ENCODE assay signal across 11 mouse cellular contexts in genomic region chr11:3515637-3516036, GRCm38 (mm10). TPM values are rescaled to one million over a fixed set of nuclear protein-coding genes. Genes with fewer than 3 reads are reported as not detected.
A peak's percentile ranks its signal among the peaks of the same experiment; 100 is the strongest.
DNase-seq lines count a peak whose midpoint lies in the region; ATAC-seq lines count a peak whose summit lies in the region.
"Had no signal": no experiment of that assay in that cellular context is flagged by ENCODE, and none has a peak within 500 bp of the region (broad histone marks: within the 10 kb centered on the region; RNA-seq: fewer than 3 reads in every experiment).

No protein-coding gene starts in this region.

- H3K9me3 ChIP-seq in heart, embryonic 14.5 days (ENCODE audit: control insufficient read depth, low read length) = no peaks in the 10 kb centered on the region
- H3K9me3 ChIP-seq in embryonic facial prominence, embryonic 15.5 days (replicated peaks) = no peaks in the 10 kb centered on the region
- no peaks in the 10 kb centered on the region for H3K9me3 ChIP-seq in liver, embryonic 12.5 days (replicated peaks)
- H3K9me3 ChIP-seq: liver, embryonic 15.5 days had no signal

- DNase-seq in heart, postnatal 10 days = no peak
- DNase-seq in retina, embryonic 14.5 days (ENCODE audit: low spot score) = no peak
- no peak for DNase-seq in spleen, adult 18-20 months
- DNase-seq in frontal cortex, postnatal 25 days (ENCODE audit: low spot score in 2 of 2) = no peak

- ATAC-seq in heart, embryonic 14.5 days (ENCODE audit: insufficient number of reproducible peaks, insufficient read depth, low FRiP score, low read depth) = no peak
- no peak; the same call in 1 of the 2 replicates for ATAC-seq in embryonic facial prominence, embryonic 15.5 days (ENCODE audit: insufficient number of reproducible peaks, low FRiP score, low TSS enrichment, low read depth)
- ATAC-seq in liver, embryonic 12.5 days = no peak

- H3K9ac ChIP-seq in heart, embryonic 14.5 days (ENCODE audit: low read length) = peak overlapping the region; percentile 78
- no peak overlapping the region for H3K9ac ChIP-seq in embryonic facial prominence, embryonic 15.5 days
- no peak overlapping the region for H3K9ac ChIP-seq in liver, embryonic 12.5 days
- H3K9ac ChIP-seq: liver, embryonic 15.5 days had no signal

- H3K4me3 ChIP-seq in heart, embryonic 14.5 days (ENCODE audit: control insufficient read depth in 1 of 2, insufficient read depth in 1 of 2, low read depth in 1 of 2, low read length in 2 of 2) = peak overlapping the region in 1 of 2 experiments; percentile 47; a peak in 3 of 4 replicates
- H3K4me3 ChIP-seq in brown adipose tissue, adult 24 weeks (ENCODE audit: insufficient read depth, low read depth, low read length) = peak overlapping the region; percentile 83
- peak overlapping the region; percentile 62 for H3K4me3 ChIP-seq in embryonic facial prominence, embryonic 15.5 days (replicated peaks)
- no peak overlapping the region for H3K4me3 ChIP-seq in liver, embryonic 12.5 days

- H3K4me2 ChIP-seq in heart, embryonic 14.5 days (ENCODE audit: low read length) = peak overlapping the region; percentile 84
- peak overlapping the region; percentile 72 for H3K4me2 ChIP-seq in embryonic facial prominence, embryonic 15.5 days (replicated peaks)
- H3K4me2 ChIP-seq in liver, embryonic 12.5 days = peak overlapping the region; percentile 79; the same call in 1 of the 2 replicates

- H3K4me1 ChIP-seq in heart, embryonic 14.5 days (ENCODE audit: control insufficient read depth in 2 of 2, insufficient read depth in 2 of 2, low read length in 2 of 2) = peaks cover 12 to 39% of the 10 kb centered on the region in 2 experiments
- H3K4me1 ChIP-seq in brown adipose tissue, adult 24 weeks (ENCODE audit: control insufficient read depth, insufficient read depth, insufficient read length, low read length) = 0 out of 2 replicates have a peak, but pooled peaks cover 3% of the 10 kb centered on the region
- H3K4me1 ChIP-seq in embryonic facial prominence, embryonic 15.5 days = peaks cover 34% of the 10 kb centered on the region
- peaks cover 38% of the 10 kb centered on the region for H3K4me1 ChIP-seq in liver, embryonic 12.5 days

- intact Hi-C loops in heart, postnatal 10 days (cut with DNase I) = no loop called here

- H3K36me3 ChIP-seq in heart, embryonic 14.5 days (ENCODE audit: control insufficient read depth, insufficient read depth, low read length) = peaks cover 18% of the 10 kb centered on the region
- H3K36me3 ChIP-seq in embryonic facial prominence, embryonic 15.5 days = peaks cover 13% of the 10 kb centered on the region
- H3K36me3 ChIP-seq in liver, embryonic 12.5 days = peaks cover 9% of the 10 kb centered on the region; the same call in 1 of the 2 replicates
- H3K36me3 ChIP-seq: liver, embryonic 15.5 days had no signal

- H3K27ac ChIP-seq in heart, embryonic 14.5 days (replicated peaks in 1 of 2; ENCODE audit: control insufficient read depth in 1 of 2, insufficient read depth in 1 of 2, low read depth in 2 of 2, low read length in 2 of 2) = peak overlapping the region in 1 of 2 experiments; percentile 60; a peak in 1 of 4 replicates
- H3K27ac ChIP-seq in brown adipose tissue, adult 24 weeks (replicated peaks; ENCODE audit: low read depth, low read length) = no peak overlapping the region
- H3K27ac ChIP-seq in embryonic facial prominence, embryonic 15.5 days (replicated peaks) = peak overlapping the region; percentile 86; the same call in 1 of the 2 replicates
- H3K27ac ChIP-seq in liver, embryonic 12.5 days = no peak overlapping the region
- H3K27ac ChIP-seq: liver, embryonic 15.5 days had no signal

- no peaks in the 10 kb centered on the region for H3K27me3 ChIP-seq in heart, embryonic 14.5 days (ENCODE audit: control insufficient read depth, insufficient read depth, low read length)
- peaks cover 10% of the 10 kb centered on the region for H3K27me3 ChIP-seq in embryonic facial prominence, embryonic 15.5 days
- H3K27me3 ChIP-seq in liver, embryonic 12.5 days (replicated peaks) = peaks cover 51% of the 10 kb centered on the region

- 83% methylated on average over 4 of the region's 4 CpGs for WGBS in heart, embryonic 14.5 days
- 69% methylated on average over 4 of the region's 4 CpGs for WGBS in embryonic facial prominence, embryonic 15.5 days
- WGBS in liver, embryonic 12.5 days (ENCODE audit: insufficient replicate concordance) = 71% methylated on average over 4 of the region's 4 CpGs

RNA-seq across cellular contexts. Expression of gene Selenom, which starts 1.2 kb away (rescaled TPM):
- 148 and 151 TPM in 2 replicates for polyA plus RNA-seq in heart, embryonic 14.5 days (2014; fragmentation: Nextera tagmentation; extraction: Ambion mirVana)
- total RNA-seq in heart, postnatal 10 days (2021) = 10 to 100 TPM; 57.2 to 57.3 TPM
- 15.9 and 19.1 TPM in 2 replicates for polyA plus RNA-seq in brown adipose tissue, adult 24 weeks (2012; ENCODE audit: insufficient read depth, insufficient read length, missing spikeins)
- 197 and 208 TPM in 2 replicates for polyA plus RNA-seq in embryonic facial prominence, embryonic 15.5 days (2015; fragmentation: Nextera tagmentation; extraction: Ambion mirVana)
- polyA plus RNA-seq in liver, embryonic 12.5 days (2016; fragmentation: Nextera tagmentation; extraction: Ambion mirVana) = 18.4 and 19.6 TPM in 2 replicates

RNA-seq across cellular contexts. Expression of gene Inpp5j, which starts 11.0 kb away (rescaled TPM):
- polyA plus RNA-seq in heart, embryonic 14.5 days (2014; fragmentation: Nextera tagmentation; extraction: Ambion mirVana) = 8.1 and 8.2 TPM in 2 replicates
- total RNA-seq in heart, postnatal 10 days (2021) = 10 to 100 TPM; 15.4 to 19.1 TPM
- not detected in 2 replicates for polyA plus RNA-seq in brown adipose tissue, adult 24 weeks (2012; ENCODE audit: insufficient read depth, insufficient read length, missing spikeins)
- polyA plus RNA-seq in embryonic facial prominence, embryonic 15.5 days (2015; fragmentation: Nextera tagmentation; extraction: Ambion mirVana) = 1.7 and 1.9 TPM in 2 replicates
- polyA plus RNA-seq in liver, embryonic 12.5 days (2016; fragmentation: Nextera tagmentation; extraction: Ambion mirVana) = 0.17 and 0.36 TPM in 2 replicates
- total RNA-seq: common myeloid progenitor, adult 5-6 weeks had no signal

RNA-seq across cellular contexts. Expression of gene Smtn, which starts 24.8 kb away (rescaled TPM):
- polyA plus RNA-seq in heart, embryonic 14.5 days (2014; fragmentation: Nextera tagmentation; extraction: Ambion mirVana) = 71.7 and 75.0 TPM in 2 replicates
- 100 to 1,000 TPM; 210 to 215 TPM for total RNA-seq in heart, postnatal 10 days (2021)
- polyA plus RNA-seq in brown adipose tissue, adult 24 weeks (2012; ENCODE audit: insufficient read depth, insufficient read length, missing spikeins) = 12.2 and 21.8 TPM in 2 replicates
- polyA plus RNA-seq in embryonic facial prominence, embryonic 15.5 days (2015; fragmentation: Nextera tagmentation; extraction: Ambion mirVana) = 89.2 and 93.7 TPM in 2 replicates
- polyA plus RNA-seq in liver, embryonic 12.5 days (2016; fragmentation: Nextera tagmentation; extraction: Ambion mirVana) = 16.9 and 18.2 TPM in 2 replicates

RNA-seq across cellular contexts. Expression of gene Pla2g3, which starts 27.6 kb away (rescaled TPM):
- polyA plus RNA-seq in heart, embryonic 14.5 days (2014; fragmentation: Nextera tagmentation; extraction: Ambion mirVana) = 0.20 and 0.34 TPM in 2 replicates
- total RNA-seq in heart, postnatal 10 days (2021) = under 1 TPM in 1 of 2 experiments, not detected in 1; 0.10 TPM
- not detected in 2 replicates for polyA plus RNA-seq in brown adipose tissue, adult 24 weeks (2012; ENCODE audit: insufficient read depth, insufficient read length, missing spikeins)
- polyA plus RNA-seq in embryonic facial prominence, embryonic 15.5 days (2015; fragmentation: Nextera tagmentation; extraction: Ambion mirVana) = 1.1 and 1.5 TPM in 2 replicates
- polyA plus RNA-seq in liver, embryonic 12.5 days (2016; fragmentation: Nextera tagmentation; extraction: Ambion mirVana) = 0.06 and 0.24 TPM in 2 replicates
- total RNA-seq: common myeloid progenitor, adult 5-6 weeks; ES-E14 had no signal
